Comparison of ENCODE assay signal across 9 mouse cellular contexts in the genomic region with DNA sequence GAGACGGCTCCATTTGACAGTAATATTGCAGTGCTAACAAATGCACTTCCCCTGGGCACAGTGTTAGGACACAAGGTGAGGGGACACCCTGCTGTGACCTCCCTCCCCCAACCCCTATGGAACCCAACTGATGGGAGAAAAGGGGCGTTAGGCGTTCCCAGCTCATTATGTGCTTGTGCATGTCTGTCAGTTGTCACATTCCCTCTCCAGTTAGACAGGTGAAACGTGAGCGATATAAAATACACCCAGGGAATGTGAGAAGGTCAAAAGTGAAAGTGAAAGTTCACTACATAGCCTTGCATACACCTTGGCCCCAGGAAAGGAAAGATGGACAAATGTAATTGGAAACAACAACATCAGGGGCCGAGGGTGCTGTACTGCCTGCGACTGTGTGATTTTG. TPM values are rescaled to one million over a fixed set of nuclear protein-coding genes. Genes with fewer than 3 reads are reported as not detected.
DNase-seq lines count a peak whose midpoint lies in the region; ATAC-seq and TF ChIP-seq lines count a peak whose summit lies in the region.
"Had no signal": no experiment of that assay in that cellular context is flagged by ENCODE, and none has a peak within 500 bp of the region (broad histone marks: within the 10 kb centered on the region; RNA-seq: fewer than 3 reads in every experiment).

No protein-coding gene starts in this region.

- H3K27me3 ChIP-seq in forebrain, embryonic 16.5 days (replicated peaks; ENCODE audit: control insufficient read depth, insufficient read depth, low read length), result peaks cover 18% of the 10 kb centered on the region
- peaks cover 16% of the 10 kb centered on the region for H3K27me3 ChIP-seq in liver, embryonic 14.5 days (ENCODE audit: control insufficient read depth, insufficient read depth, low read length)
- H3K27me3 ChIP-seq: Patski had no signal

- WGBS in forebrain, embryonic 16.5 days, result 38% methylated on average over 7 of the region's 7 CpGs
- 16% methylated on average over 7 of the region's 7 CpGs for WGBS in liver, embryonic 14.5 days (ENCODE audit: insufficient replicate concordance)

- no peaks in the 10 kb centered on the region for H3K36me3 ChIP-seq in forebrain, embryonic 16.5 days (ENCODE audit: control insufficient read depth, insufficient read depth)
- no peaks in the 10 kb centered on the region for H3K36me3 ChIP-seq in liver, embryonic 14.5 days (replicated peaks; ENCODE audit: control insufficient read depth, insufficient read depth, low read depth)

- no peak for TF ChIP-seq CTCF in liver, embryonic 14.5 days (IDR thresholded peaks at IDR 0.05; ENCODE audit: low read depth)

- no peak overlapping the region for H3K27ac ChIP-seq in forebrain, embryonic 16.5 days (ENCODE audit: low read length)
- H3K27ac ChIP-seq in liver, embryonic 14.5 days, result no peak overlapping the region

- no peak overlapping the region for H3K4me3 ChIP-seq in forebrain, embryonic 16.5 days (replicated peaks; ENCODE audit: low read length)
- H3K4me3 ChIP-seq in liver, embryonic 14.5 days (ENCODE audit: insufficient read depth in 1 of 2, low read depth in 2 of 2, low read length in 2 of 2), result peak overlapping the region; percentile 73 to 87

- DNase-seq in heart, adult 11 months, result peak; percentile 88
- DNase-seq in heart, adult 9 months (ENCODE audit: low spot score in 2 of 2), result no peak
- DNase-seq in ES-CJ7 (ENCODE audit: low read depth, low spot score), result peak; percentile 28
- DNase-seq in liver, embryonic 14.5 days (ENCODE audit: low read depth in 3 of 3, low spot score in 3 of 3), result peak in 1 of 3 experiments; percentile 17
- DNase-seq in urinary bladder, postnatal 10 days (ENCODE audit: low spot score), result no peak
- DNase-seq in spleen, postnatal 14 days (ENCODE audit: low spot score in 2 of 2), result no peak
- DNase-seq in gastrocnemius, adult 8-10 months (ENCODE audit: low spot score in 2 of 2), result no peak

- peak overlapping the region; percentile 46 for H3K4me2 ChIP-seq in forebrain, embryonic 16.5 days (ENCODE audit: low read length)
- peak overlapping the region; percentile 83 for H3K4me2 ChIP-seq in liver, embryonic 14.5 days (ENCODE audit: low read depth)

- H3K9me3 ChIP-seq in forebrain, embryonic 16.5 days (ENCODE audit: control insufficient read depth, low read length), result no peaks in the 10 kb centered on the region
- no peaks in the 10 kb centered on the region for H3K9me3 ChIP-seq in liver, embryonic 14.5 days (ENCODE audit: control insufficient read depth, low read length)

- no peak overlapping the region for H3K9ac ChIP-seq in forebrain, embryonic 16.5 days (replicated peaks; ENCODE audit: low read depth, low read length)
- peak overlapping the region; percentile 44 for H3K9ac ChIP-seq in liver, embryonic 14.5 days (replicated peaks)

- no peak for TF ChIP-seq EP300 in liver, embryonic 14.5 days (IDR thresholded peaks at IDR 0.05; ENCODE audit: low read depth)

- peaks cover 23% of the 10 kb centered on the region for H3K4me1 ChIP-seq in forebrain, embryonic 16.5 days (replicated peaks; ENCODE audit: control insufficient read depth, insufficient read depth, low read length)
- peaks cover 9 to 16% of the 10 kb centered on the region in 2 experiments for H3K4me1 ChIP-seq in liver, embryonic 14.5 days (replicated peaks; ENCODE audit: control insufficient read depth in 2 of 2, insufficient read depth in 2 of 2, low read length in 1 of 2)

- ATAC-seq in forebrain, embryonic 16.5 days, result no peak
- no peak for ATAC-seq in liver, embryonic 14.5 days (ENCODE audit: insufficient read depth)

RNA-seq across cellular contexts. Expression of a gene that starts 0.9 kb away (rescaled TPM):
- 1.6 and 1.9 TPM in 2 replicates for polyA plus RNA-seq in forebrain, embryonic 16.5 days (2015; fragmentation: Nextera tagmentation; extraction: Ambion mirVana)
- 2.5 and 5.0 TPM in 2 replicates for polyA plus RNA-seq in liver, embryonic 14.5 days (2012; rRNA removed)
- 5.0 and 11.2 TPM in 2 replicates for polyA plus RNA-seq in liver, embryonic 14.5 days (2014; fragmentation: Nextera tagmentation; extraction: Ambion mirVana)
- 1 to 10 TPM in 2 of 4 experiments, under 1 TPM in 2; 0.21 to 1.2 (median 0.68) TPM for total RNA-seq in gastrocnemius, adult 8-10 months (2022)

RNA-seq across cellular contexts. Expression of a gene that starts 0.9 kb away (rescaled TPM):
- polyA plus RNA-seq in forebrain, embryonic 16.5 days (2015; fragmentation: Nextera tagmentation; extraction: Ambion mirVana), result 122 and 131 TPM in 2 replicates
- 12.4 and 23.4 TPM in 2 replicates for polyA plus RNA-seq in liver, embryonic 14.5 days (2012; rRNA removed)
- 36.4 and 37.5 TPM in 2 replicates for polyA plus RNA-seq in liver, embryonic 14.5 days (2014; fragmentation: Nextera tagmentation; extraction: Ambion mirVana)
- total RNA-seq in gastrocnemius, adult 8-10 months (2022), result 10 to 100 TPM; 21.5 to 29.2 (median 25.0) TPM

RNA-seq across cellular contexts. Expression of a gene that starts 25.7 kb away (rescaled TPM):
- 0.16 and 0.25 TPM in 2 replicates for polyA plus RNA-seq in forebrain, embryonic 16.5 days (2015; fragmentation: Nextera tagmentation; extraction: Ambion mirVana)
- polyA plus RNA-seq in liver, embryonic 14.5 days (2012; rRNA removed), result not detected in 2 replicates
- polyA plus RNA-seq in liver, embryonic 14.5 days (2014; fragmentation: Nextera tagmentation; extraction: Ambion mirVana), result not detected in 2 replicates
- total RNA-seq in gastrocnemius, adult 8-10 months (2022), result not detected

RNA-seq across cellular contexts. Expression of a gene that starts 55.9 kb away (rescaled TPM):
- polyA plus RNA-seq in forebrain, embryonic 16.5 days (2015; fragmentation: Nextera tagmentation; extraction: Ambion mirVana), result 18.4 TPM in 2 replicates
- polyA plus RNA-seq in liver, embryonic 14.5 days (2012; rRNA removed), result 1.4 and 1.5 TPM in 2 replicates
- polyA plus RNA-seq in liver, embryonic 14.5 days (2014; fragmentation: Nextera tagmentation; extraction: Ambion mirVana), result 2.4 and 2.6 TPM in 2 replicates
- total RNA-seq in gastrocnemius, adult 8-10 months (2022), result 1 to 10 TPM; 2.0 to 4.6 (median 4.4) TPM

Comparison
In these comparisons a context has a peak if more than half of its experiments do, and no peak if none do; other contexts are left out.
1. DNase-seq: peak in heart, adult 11 months (single experiment) and ES-CJ7 (single experiment); none in heart, adult 9 months (0 of 2), urinary bladder, postnatal 10 days (single experiment), spleen, postnatal 14 days (0 of 2) and gastrocnemius, adult 8-10 months (0 of 2).